Mouse (Mus musculus) MEL (cell line): Measurements from ENCODE around the gene Commd8. TPM values are rescaled to one million over a fixed set of nuclear protein-coding genes. Genes with fewer than 3 reads are reported as not detected.

ENCODE experiments used
- DNase-seq: peaks from one replicate; pipeline ENCODE4 v3.0.0; 2011; ENCODE audit warnings: low read depth, low spot score
- H3K27ac ChIP-seq: 2 replicates; pipeline ENCODE4 v1.5.1; 2012; ENCODE audit warnings: low read depth, mild to moderate bottlenecking, control low read depth, low read length, moderate library complexity; ENCODE audit not compliant: control insufficient read depth
- H3K27me3 ChIP-seq, 2 experiments: fragments of 150-350 bp in 1 of 2; sonication (generic) in 1 of 2; 2 replicates each; pipeline ENCODE4 v1.6.1; 2012; ENCODE audit warnings: low read length in 2 of 2, mild to moderate bottlenecking in 2 of 2, improper control_type of control experiment in 1 of 2, moderate library complexity in 1 of 2; ENCODE audit not compliant: insufficient read depth in 2 of 2, control insufficient read depth in 1 of 2
- H3K36me3 ChIP-seq, 2 experiments: 2 replicates each; pipeline ENCODE4 v1.6.1; 2012 to 2014; ENCODE audit warnings: low read length in 2 of 2, improper control_type of control experiment in 1 of 2, inconsistent platforms in 1 of 2, mild to moderate bottlenecking in 1 of 2; ENCODE audit not compliant: insufficient read depth in 2 of 2, control insufficient read depth in 1 of 2
- H3K4me1 ChIP-seq, 2 experiments: fragments of 150-350 bp in 1 of 2; sonication (generic) in 1 of 2; 2 replicates each; pipeline ENCODE4 v1.6.1; 2012; ENCODE audit warnings: low read length in 2 of 2, improper control_type of control experiment in 1 of 2, mild to moderate bottlenecking in 1 of 2; ENCODE audit not compliant: insufficient read depth in 2 of 2, control insufficient read depth in 1 of 2
- H3K4me3 ChIP-seq, 2 experiments: fragments of 150-350 bp in 1 of 2; sonication (generic) in 1 of 2; 2 replicates each; pipeline ENCODE4 v1.5.1; 2012; ENCODE audit warnings: low read depth in 2 of 2, low read length in 2 of 2, mild to moderate bottlenecking in 2 of 2, moderate library complexity in 2 of 2, control low read depth in 1 of 2, improper control_type of control experiment in 1 of 2; ENCODE audit not compliant: control insufficient read depth in 1 of 2, insufficient read depth in 1 of 2
- H3K79me2 ChIP-seq: 2 replicates; pipeline ENCODE4 v1.6.1; 2012; ENCODE audit warnings: mild to moderate bottlenecking, low read length, moderate library complexity; ENCODE audit not compliant: control insufficient read depth, poor library complexity, insufficient read depth
- H3K9ac ChIP-seq: 2 replicates; pipeline ENCODE4 v1.6.1; 2012; ENCODE audit warnings: low read depth, mild to moderate bottlenecking, control low read depth, low read length, moderate library complexity; ENCODE audit not compliant: control insufficient read depth, poor library complexity, severe bottlenecking
- H3K9me3 ChIP-seq: fragments of 150-350 bp; sonication (generic); replicated peaks from 2 replicates; pipeline ENCODE4 v1.6.1; 2012; ENCODE audit warnings: mild to moderate bottlenecking, low read length, improper control_type of control experiment, moderate library complexity; ENCODE audit not compliant: insufficient read depth
- CHD2 ChIP-seq: IDR thresholded peaks from 2 replicates; pipeline ENCODE4 v1.6.1; 2011; ENCODE audit warnings: low read length, improper control_type of control experiment
- CTCF ChIP-seq, 3 experiments: IDR thresholded peaks in 2 of 3; conservative IDR thresholded peaks in 1 of 3; 2 replicates each; pipeline ENCODE4 v1.5.1; 2011 to 2012; ENCODE audit warnings: low read length in 3 of 3, low read depth in 2 of 3, mild to moderate bottlenecking in 2 of 3, improper control_type of control experiment in 1 of 3, inconsistent platforms in 1 of 3, mixed read lengths in 1 of 3, moderate library complexity in 1 of 3; ENCODE audit not compliant: control insufficient read depth in 1 of 3, insufficient read depth in 1 of 3, poor library complexity in 1 of 3, severe bottlenecking in 1 of 3
- E2F4 ChIP-seq: IDR thresholded peaks from 2 replicates; pipeline ENCODE4 v1.6.1; 2011; ENCODE audit warnings: low read depth, low read length, improper control_type of control experiment, borderline replicate concordance
- ELF1 ChIP-seq: IDR thresholded peaks from 2 replicates; pipeline ENCODE4 v1.6.1; 2014; ENCODE audit warnings: low read depth, mild to moderate bottlenecking, inconsistent platforms, low read length, improper control_type of control experiment, moderate library complexity
- EP300 ChIP-seq, 2 experiments: IDR thresholded peaks; 2 replicates each; pipeline ENCODE4 v1.6.1; 2011; ENCODE audit warnings: improper control_type of control experiment in 2 of 2, low read length in 2 of 2, low read depth in 1 of 2, mild to moderate bottlenecking in 1 of 2
- ETS1 ChIP-seq: IDR thresholded peaks from 2 replicates; pipeline ENCODE4 v1.6.1; 2012; ENCODE audit warnings: low read depth, mild to moderate bottlenecking, inconsistent platforms, low read length, improper control_type of control experiment, moderate library complexity
- GABPA ChIP-seq: IDR thresholded peaks from 2 replicates; pipeline ENCODE4 v1.6.1; 2012; ENCODE audit warnings: low read depth, mild to moderate bottlenecking, inconsistent platforms, low read length, improper control_type of control experiment, moderate library complexity
- HCFC1 ChIP-seq: IDR thresholded peaks from 2 replicates; pipeline ENCODE4 v1.6.1; 2012; ENCODE audit warnings: low read depth, mild to moderate bottlenecking, inconsistent platforms, low read length, improper control_type of control experiment, moderate library complexity
- KAT2A ChIP-seq: conservative IDR thresholded peaks from 2 replicates; pipeline ENCODE4 v1.6.1; 2012; ENCODE audit warnings: low read depth, low read length, improper control_type of control experiment, inconsistent platforms
- MAFK ChIP-seq: IDR thresholded peaks from 2 replicates; pipeline ENCODE4 v1.6.1; 2011; ENCODE audit warnings: low read depth, mild to moderate bottlenecking, low read length, improper control_type of control experiment, borderline replicate concordance
- MAX ChIP-seq: IDR thresholded peaks from 2 replicates; pipeline ENCODE4 v1.6.1; 2011; ENCODE audit warnings: low read length, improper control_type of control experiment
- MAZ ChIP-seq: IDR thresholded peaks from 2 replicates; pipeline ENCODE4 v1.6.1; 2012; ENCODE audit warnings: low read depth, mild to moderate bottlenecking, inconsistent platforms, low read length, improper control_type of control experiment
- MEF2A ChIP-seq: IDR thresholded peaks from 2 replicates; pipeline ENCODE4 v1.6.1; 2014; ENCODE audit warnings: low read depth, mild to moderate bottlenecking, inconsistent platforms, low read length, improper control_type of control experiment; ENCODE audit not compliant: poor library complexity, insufficient replicate concordance, severe bottlenecking; ENCODE audit errors: extremely low read depth
- MYB ChIP-seq: IDR thresholded peaks from 2 replicates; pipeline ENCODE4 v1.6.1; 2011; ENCODE audit warnings: mild to moderate bottlenecking, low read depth, low read length, improper control_type of control experiment
- MYC ChIP-seq: IDR thresholded peaks from 2 replicates; pipeline ENCODE4 v1.6.1; 2011; ENCODE audit warnings: low read depth, mild to moderate bottlenecking, low read length, improper control_type of control experiment, moderate library complexity
- SMC3 ChIP-seq: IDR thresholded peaks from 2 replicates; pipeline ENCODE4 v1.6.1; 2011; ENCODE audit warnings: low read depth, low read length, improper control_type of control experiment
- UBTF ChIP-seq: IDR thresholded peaks from 2 replicates; pipeline ENCODE4 v1.6.1; 2012; ENCODE audit warnings: low read depth, mild to moderate bottlenecking, inconsistent platforms, low read length, improper control_type of control experiment, moderate library complexity, borderline replicate concordance; ENCODE audit not compliant: insufficient read depth
- USF1 ChIP-seq: IDR thresholded peaks from 2 replicates; pipeline ENCODE4 v1.6.1; 2014; ENCODE audit warnings: low read depth, mild to moderate bottlenecking, inconsistent platforms, low read length, improper control_type of control experiment, moderate library complexity
- ZC3H11A ChIP-seq: IDR thresholded peaks from 2 replicates; pipeline ENCODE4 v1.6.1; 2012; ENCODE audit warnings: low read depth, mild to moderate bottlenecking, inconsistent platforms, low read length, improper control_type of control experiment
- ZMIZ1 ChIP-seq: IDR thresholded peaks from 2 replicates; pipeline ENCODE4 v1.6.1; 2012; ENCODE audit warnings: low read depth, mild to moderate bottlenecking, inconsistent platforms, low read length, improper control_type of control experiment, moderate library complexity
- polyA plus RNA-seq, 2 experiments: library from polyadenylated mRNA; stranded (reverse) in 1 of 2; unstranded in 1 of 2; fragments of >175 nt in 1 of 2; fragments of >200 nt in 1 of 2; gene quantifications; 2 replicates each; pipeline versions ENCODE4 v1.2.1 to v1.2.4; 2012; ENCODE audit warnings: low replicate concordance in 2 of 2, low read depth in 1 of 2; ENCODE audit not compliant: insufficient read length in 2 of 2, insufficient read depth in 1 of 2, missing spikeins in 1 of 2
- total RNA-seq: library from RNA; depleted of rRNA; stranded (reverse); fragments of 300-350 nt; gene quantifications from 2 replicates; pipeline ENCODE4 v1.2.3, GENCODE M21; 2012

Gene Commd8
- total and polyA plus RNA-seq, 3 experiments = 33.5 to 45.6 TPM; not detected in 1

DNA sequence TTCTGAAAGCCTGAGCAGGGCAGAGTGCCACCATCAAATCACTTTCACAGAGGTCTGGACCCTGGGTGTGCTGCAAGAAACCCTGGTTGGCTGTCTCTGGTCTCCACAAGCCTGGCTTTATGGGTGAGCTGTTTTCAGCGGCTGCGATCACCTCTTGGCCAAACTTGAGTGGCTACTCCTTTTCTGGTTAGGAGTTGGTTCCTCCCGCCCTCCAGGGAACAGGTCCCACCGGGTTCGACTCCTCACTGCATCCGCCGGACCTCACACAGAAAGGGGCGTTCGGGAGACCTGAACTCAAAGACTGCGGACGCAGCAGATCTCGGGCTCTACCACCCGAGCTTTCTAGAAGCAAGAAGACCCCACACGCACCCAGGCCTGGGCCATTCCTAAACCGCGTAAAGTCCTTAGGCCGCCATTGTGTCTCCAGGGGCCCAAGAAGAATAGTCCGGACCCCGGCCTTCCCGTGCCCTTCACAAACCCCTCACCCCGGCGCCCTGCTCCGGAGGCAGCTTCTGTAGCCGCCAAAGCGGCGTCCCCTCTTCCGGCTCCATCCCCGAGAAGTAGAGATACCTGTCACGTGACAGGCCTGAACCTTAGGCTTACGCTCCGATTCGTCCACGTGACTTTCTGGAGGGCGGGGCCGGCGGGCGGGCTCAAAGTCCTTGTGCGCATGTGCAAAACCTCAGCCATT, at the start of gene Commd8 (continued):
- TF ChIP-seq MYB (no peak), MEF2A (no peak), CHD2 (no peak)

GRCm38 (mm10) chr5:72211741-72212140, 43.8 kb upstream of the Commd8 start:
- Histone ChIP-seq H3K27ac (no peak overlapping the region), H3K36me3 (no peaks in the 10 kb centered on the region), H3K9ac (no peak overlapping the region), H3K79me2 (no peaks in the 10 kb centered on the region)
- no peak for TF ChIP-seq CTCF (IDR thresholded peaks at IDR 0.05 in 2 of 3, conservative IDR thresholded peaks at IDR 0.05 in 1 of 3; ENCODE audit: control insufficient read depth in 1 of 3, insufficient read depth in 1 of 3, low read depth in 2 of 3, low read length in 3 of 3, poor library complexity in 1 of 3, severe bottlenecking in 1 of 3)
- TF ChIP-seq ZC3H11A = no peak
- TF ChIP-seq ELF1 = no peak
- TF ChIP-seq UBTF = no peak
- TF ChIP-seq USF1 = no peak
- no peak for TF ChIP-seq SMC3
- TF ChIP-seq MAFK = no peak
- TF ChIP-seq KAT2A = no peak
- TF ChIP-seq MAX = no peak
- TF ChIP-seq ETS1 = no peak
- no peak for TF ChIP-seq HCFC1
- no peak for TF ChIP-seq MAZ
- TF ChIP-seq ZMIZ1 = no peak
- TF ChIP-seq E2F4 = no peak
- no peak for TF ChIP-seq MYB
- no peak for TF ChIP-seq MYC
- TF ChIP-seq GABPA = no peak
- no peak for TF ChIP-seq EP300 (IDR thresholded peaks at IDR 0.05; ENCODE audit: low read depth in 1 of 2, low read length in 2 of 2)
- TF ChIP-seq, all 39 proteins: peak for 0
- DNase-seq = no peak
- Histone ChIP-seq H3K9me3 (no peaks in the 10 kb centered on the region), H3K4me3 (no peak overlapping the region), H3K27me3 (no peaks in the 10 kb centered on the region), H3K4me1 (no peaks in the 10 kb centered on the region)
